Mouse (Mus musculus) kidney, embryonic 16.5 days (tissue): Measurements from ENCODE around the gene 4930404N11Rik. TPM values are rescaled to one million over a fixed set of nuclear protein-coding genes. Genes with fewer than 3 reads are reported as not detected.

Experiments
- ATAC-seq: fragments of 200-750 bp; cut with Nextera tagmentation; 2 replicates; pipeline ENCODE4 v1.8.0; 2017; ENCODE audit warnings: moderate TSS enrichment; ENCODE audit not compliant: low FRiP score, low TSS enrichment
- H3K27ac ChIP-seq: fragments of 300-500 bp; sonication (generic); 2 replicates; pipeline ENCODE4 v1.5.1; 2014; ENCODE audit warnings: low read length
- H3K27me3 ChIP-seq: fragments of 300-500 bp; sonication (generic); 2 replicates; pipeline ENCODE4 v1.6.1; 2014; ENCODE audit warnings: low read length, control low read depth, mixed read lengths; ENCODE audit not compliant: insufficient read depth
- H3K36me3 ChIP-seq: fragments of 300-500 bp; sonication (generic); 2 replicates; pipeline ENCODE4 v1.6.1; 2014; ENCODE audit warnings: low read length, control low read depth, mixed read lengths; ENCODE audit not compliant: insufficient read depth
- H3K4me1 ChIP-seq: fragments of 300-500 bp; sonication (generic); 2 replicates; pipeline ENCODE4 v1.6.1; 2014; ENCODE audit warnings: low read length, control low read depth, mixed read lengths; ENCODE audit not compliant: insufficient read depth
- H3K4me2 ChIP-seq: fragments of 300-500 bp; sonication (generic); replicated peaks from 2 replicates; pipeline ENCODE4 v1.6.1; 2014; ENCODE audit warnings: low read depth, low read length
- H3K4me3 ChIP-seq: fragments of 300-500 bp; sonication (generic); 2 replicates; pipeline ENCODE4 v1.5.1; 2014; ENCODE audit warnings: mild to moderate bottlenecking, low read length
- H3K9ac ChIP-seq: fragments of 300-500 bp; sonication (generic); replicated peaks from 2 replicates; pipeline ENCODE4 v1.6.1; 2014; ENCODE audit warnings: low read length
- H3K9me3 ChIP-seq: fragments of 300-500 bp; sonication (generic); 2 replicates; pipeline ENCODE4 v1.6.1; 2016; ENCODE audit warnings: low read length, control low read depth
- WGBS: fragments of 180-500 bp; shearing (Covaris S2); extraction: QIAGEN DNeasy Blood & Tissue Kit; methylation state at CpG from one replicate; pipeline ENCODE4 v1.1.7; 2014; 5-methylcytosine and 5-hydroxymethylcytosine counted together
- polyA plus RNA-seq: library from polyadenylated mRNA; unstranded; fragments of >200 nt; fragmentation: Nextera tagmentation; extraction: Ambion mirVana; gene quantifications from 2 replicates; pipeline ENCODE4 v1.2.1, GENCODE M21; 2015

4930404N11Rik gene
- polyA plus RNA-seq, 1 experiment from 2014 or later = 1.2 TPM

DNA sequence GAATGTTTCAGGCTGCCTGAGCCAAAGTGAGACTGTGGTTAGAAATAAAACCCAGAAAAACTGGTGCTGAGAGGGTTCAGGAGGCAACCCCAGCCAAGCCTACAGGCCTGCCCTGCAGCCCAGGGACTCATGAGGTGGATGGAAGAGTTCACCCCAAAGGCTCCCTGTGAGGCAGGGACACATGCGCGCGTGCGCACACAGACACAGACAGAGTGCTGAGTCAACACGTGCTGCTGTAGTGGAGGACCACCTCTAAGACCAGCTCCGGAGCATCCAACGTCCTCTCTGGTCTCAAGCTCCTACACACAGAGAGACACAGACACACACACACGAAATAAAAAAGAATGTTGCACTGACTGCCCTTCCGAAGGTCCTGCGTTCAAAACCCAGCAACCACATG is 9.7 kb upstream of the 4930404N11Rik start:
- Histone ChIP-seq H3K27me3 (no peaks in the 10 kb centered on the region), H3K4me1 (peaks cover 23% of the 10 kb centered on the region), H3K4me3 (no peak overlapping the region), H3K27ac (no peak overlapping the region), H3K9me3 (no peaks in the 10 kb centered on the region), H3K36me3 (peaks cover 44% of the 10 kb centered on the region), H3K9ac (no peak overlapping the region), H3K4me2 (no peak overlapping the region)
- no peak for ATAC-seq
- 92% methylated on average over 10 of the region's 10 CpGs for WGBS

DNA sequence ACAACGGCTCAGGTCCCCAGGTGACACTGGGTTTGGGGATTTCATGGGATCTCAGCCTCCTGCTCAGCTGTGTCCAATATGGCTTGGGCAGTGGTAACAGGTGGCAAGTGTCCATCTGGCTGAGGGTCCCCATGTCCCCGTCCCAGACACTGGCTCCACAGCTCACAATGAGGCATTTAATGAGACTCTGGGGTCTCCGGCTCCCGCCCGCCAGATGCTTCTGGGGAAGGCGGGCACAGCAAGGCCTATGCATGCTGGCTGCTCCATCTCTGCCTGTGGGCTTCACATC is 1.5 kb upstream of the 4930404N11Rik start:
- Histone ChIP-seq H3K27ac (no peak overlapping the region), H3K27me3 (peaks cover 13% of the 10 kb centered on the region), H3K36me3 (peaks cover 56% of the 10 kb centered on the region), H3K9me3 (no peaks in the 10 kb centered on the region), H3K4me2 (no peak overlapping the region), H3K9ac (no peak overlapping the region), H3K4me3 (no peak overlapping the region), H3K4me1 (peaks cover 30% of the 10 kb centered on the region)
- no peak for ATAC-seq
- 85% methylated on average over 6 of the region's 6 CpGs for WGBS

DNA sequence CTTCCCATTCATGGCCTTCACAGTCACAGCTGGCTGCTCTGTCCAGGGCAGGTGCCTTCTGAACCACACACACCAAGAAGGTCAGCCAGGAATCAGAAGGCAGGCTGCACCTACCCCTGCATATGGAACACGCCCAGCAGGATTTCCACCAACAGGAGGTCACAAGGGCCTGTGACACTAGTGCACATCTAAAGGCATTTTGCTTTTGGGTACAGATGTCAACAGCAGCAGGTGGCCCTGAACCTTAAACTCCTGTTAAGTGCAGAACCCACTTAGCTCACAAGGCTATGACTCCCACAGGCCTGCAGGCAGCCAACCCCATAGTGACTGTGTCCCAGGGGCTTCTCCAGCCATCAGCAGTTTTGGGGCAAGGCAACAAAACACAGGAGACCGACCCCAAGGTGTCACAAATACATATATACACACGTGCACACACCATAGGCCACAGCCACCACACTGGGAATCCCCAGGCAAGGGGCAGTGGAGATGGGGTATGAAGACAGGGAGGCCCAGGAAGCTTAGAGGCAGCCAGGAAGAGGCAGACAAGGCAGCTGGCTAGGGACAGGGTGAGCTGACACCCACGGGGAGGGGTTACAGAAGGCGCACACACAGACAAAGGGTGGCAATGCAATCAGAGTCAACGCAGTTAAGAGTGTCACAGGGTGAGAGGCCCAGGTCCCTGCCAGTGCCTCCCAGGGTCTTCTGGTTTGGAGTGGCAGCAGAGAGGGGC is 1.0 kb upstream of the 4930404N11Rik start:
- Histone ChIP-seq H3K9ac (no peak overlapping the region), H3K4me2 (no peak overlapping the region), H3K27ac (no peak overlapping the region), H3K9me3 (no peaks in the 10 kb centered on the region), H3K36me3 (peaks cover 52% of the 10 kb centered on the region), H3K27me3 (peaks cover 13% of the 10 kb centered on the region), H3K4me1 (peaks cover 30% of the 10 kb centered on the region), H3K4me3 (no peak overlapping the region)
- WGBS = 81% methylated on average over 6 of the region's 6 CpGs
- no peak for ATAC-seq

DNA sequence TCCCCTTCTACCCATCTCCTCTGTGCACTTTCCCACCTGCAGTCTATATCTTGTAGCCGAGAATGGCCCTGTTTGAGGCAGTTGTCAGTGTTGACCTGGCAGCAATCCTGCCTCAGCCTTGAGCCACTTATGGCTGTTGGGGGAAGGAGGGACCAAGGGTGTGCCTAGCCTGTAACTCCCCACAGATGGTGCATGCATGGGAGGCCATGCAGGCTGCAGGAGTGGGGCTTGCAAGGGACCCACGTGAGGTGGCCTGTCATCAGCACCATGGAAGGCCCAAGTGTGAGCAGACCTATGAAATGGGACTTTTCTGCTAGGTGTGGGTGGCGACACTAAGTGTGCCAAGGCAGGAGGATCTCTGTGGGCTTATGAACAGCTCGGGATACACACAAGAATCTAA is 543 bp downstream of the 4930404N11Rik start:
- Histone ChIP-seq H3K27me3 (peaks cover 13% of the 10 kb centered on the region), H3K4me3 (no peak overlapping the region), H3K4me2 (peak overlapping the region; percentile 71; the same call in 1 of the 2 replicates), H3K4me1 (peaks cover 30% of the 10 kb centered on the region), H3K9me3 (no peaks in the 10 kb centered on the region), H3K27ac (no peak overlapping the region), H3K9ac (no peak overlapping the region), H3K36me3 (peaks cover 37% of the 10 kb centered on the region)
- ATAC-seq = no peak
- WGBS = 34% methylated on average over 4 of the region's 4 CpGs

DNA sequence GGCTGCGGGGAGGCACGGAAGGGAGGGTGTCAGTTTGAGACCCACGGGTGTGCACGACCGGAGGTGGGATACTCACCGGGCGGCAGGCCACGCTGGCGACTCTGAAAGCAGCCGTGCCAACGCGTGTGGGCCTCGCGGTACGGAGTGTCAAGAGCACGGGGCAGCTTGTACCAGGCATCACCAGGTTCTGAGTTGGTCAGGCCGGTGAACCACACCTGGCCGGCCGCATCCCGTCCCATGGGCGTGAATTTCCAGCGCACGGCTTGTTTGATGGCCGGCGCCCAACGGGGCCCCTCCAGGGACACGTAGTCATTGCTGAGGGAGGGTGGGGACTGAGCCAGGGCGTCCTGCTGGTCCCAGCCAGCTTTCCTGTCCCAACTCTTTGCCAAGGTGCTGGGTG is 950 bp downstream of the 4930404N11Rik start:
- Histone ChIP-seq H3K4me3 (peak overlapping the region; percentile 44), H3K27me3 (peaks cover 13% of the 10 kb centered on the region), H3K9me3 (no peaks in the 10 kb centered on the region), H3K9ac (peak overlapping the region; percentile 59), H3K36me3 (peaks cover 33% of the 10 kb centered on the region), H3K4me1 (peaks cover 30% of the 10 kb centered on the region), H3K27ac (no peak overlapping the region), H3K4me2 (peak overlapping the region; percentile 71)
- 6% methylated on average over 28 of the region's 28 CpGs for WGBS
- ATAC-seq = no peak

DNA sequence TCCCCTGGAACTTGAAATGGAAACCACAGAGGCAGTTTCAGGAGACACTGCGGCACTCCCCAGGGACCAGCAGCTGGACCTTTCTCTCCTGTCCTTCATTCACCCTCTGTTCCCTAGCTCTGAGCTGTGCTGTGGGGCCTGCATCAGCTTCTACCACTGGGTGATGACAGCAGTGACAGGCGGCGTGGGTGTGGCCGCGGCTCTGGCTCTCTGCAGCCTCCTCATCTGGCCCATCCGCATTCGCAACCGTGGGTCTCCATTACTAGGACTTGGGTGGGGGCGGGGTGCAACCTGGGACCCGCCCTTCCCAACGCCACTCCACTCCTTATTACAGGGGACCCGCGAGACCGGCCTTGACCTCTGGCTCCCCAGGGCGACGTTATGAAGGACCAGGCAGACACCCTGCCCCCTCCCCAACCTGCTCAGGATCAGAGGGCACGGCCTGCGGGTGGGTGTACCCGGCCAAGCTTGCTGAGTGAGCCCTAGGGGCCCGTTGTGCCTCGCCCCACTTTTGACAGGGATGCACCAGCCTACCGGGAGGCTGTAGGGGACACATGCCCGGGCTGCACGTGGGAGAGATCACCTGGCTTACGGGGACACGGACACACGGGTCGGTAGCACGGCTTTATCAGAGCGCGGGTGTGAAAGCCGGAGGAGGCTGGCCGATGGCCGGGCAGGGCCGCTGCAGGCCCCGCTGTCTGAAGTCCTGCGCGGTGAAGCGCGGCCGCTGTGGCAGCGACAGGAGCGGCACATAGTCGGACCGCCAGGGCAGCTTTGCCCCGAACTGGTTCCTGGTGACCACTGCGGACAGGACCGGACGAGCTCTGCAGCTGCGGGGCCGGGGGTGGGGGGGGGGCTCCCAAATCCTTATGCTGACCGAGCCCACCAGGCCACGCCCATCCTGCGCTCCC is 1.9 kb downstream of the 4930404N11Rik start:
- 10% methylated on average over 50 of the region's 54 CpGs for WGBS
- ATAC-seq = peak; percentile 16

DNA sequence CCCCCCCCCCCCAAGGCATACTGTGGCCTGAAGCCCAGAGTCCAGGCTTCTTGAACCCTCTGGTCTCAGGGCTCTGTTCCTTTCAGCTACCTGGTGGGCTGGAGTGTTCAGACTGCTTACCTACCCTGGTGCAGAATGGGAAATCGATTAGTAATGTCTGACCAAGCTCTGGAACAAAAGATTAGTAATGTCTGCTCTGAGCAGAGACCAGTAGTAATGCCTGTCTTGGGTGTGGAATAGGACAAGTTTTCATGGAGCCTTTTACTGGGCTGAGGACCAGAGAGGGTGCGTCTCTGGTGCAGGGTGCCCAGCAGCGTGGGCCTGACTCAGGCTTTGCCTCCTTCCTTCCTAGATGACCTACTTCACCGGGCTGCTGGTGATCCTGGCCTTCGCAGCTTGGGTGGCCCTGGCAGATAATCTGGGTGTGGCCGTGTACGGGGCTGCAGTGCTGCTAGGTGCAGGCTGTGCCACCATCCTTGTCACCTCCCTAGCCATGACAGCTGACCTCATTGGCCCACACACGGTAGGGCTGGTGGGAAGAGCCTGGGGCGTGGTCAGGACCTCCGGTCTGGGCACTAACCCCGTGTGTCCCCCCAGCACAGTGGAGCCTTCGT is 3.2 kb downstream of the 4930404N11Rik start:
- Histone ChIP-seq H3K4me3 (no peak overlapping the region), H3K9me3 (no peaks in the 10 kb centered on the region), H3K36me3 (peaks cover 11% of the 10 kb centered on the region), H3K4me1 (peaks cover 47% of the 10 kb centered on the region), H3K4me2 (no peak overlapping the region), H3K9ac (no peak overlapping the region), H3K27ac (no peak overlapping the region), H3K27me3 (peaks cover 13% of the 10 kb centered on the region)
- no peak for ATAC-seq
- WGBS = 69% methylated on average over 12 of the region's 12 CpGs

More for the DNA sequence above, 1.9 kb downstream of the 4930404N11Rik start:
- Histone ChIP-seq H3K9me3 (no peaks in the 10 kb centered on the region), H3K36me3 (peaks cover 23% of the 10 kb centered on the region), H3K4me1 (peaks cover 36% of the 10 kb centered on the region), H3K27me3 (peaks cover 13% of the 10 kb centered on the region), H3K9ac (peak overlapping the region; percentile 59), H3K4me2 (peak overlapping the region; percentile 71), H3K4me3 (peak overlapping the region; percentile 44), H3K27ac (no peak overlapping the region)

DNA sequence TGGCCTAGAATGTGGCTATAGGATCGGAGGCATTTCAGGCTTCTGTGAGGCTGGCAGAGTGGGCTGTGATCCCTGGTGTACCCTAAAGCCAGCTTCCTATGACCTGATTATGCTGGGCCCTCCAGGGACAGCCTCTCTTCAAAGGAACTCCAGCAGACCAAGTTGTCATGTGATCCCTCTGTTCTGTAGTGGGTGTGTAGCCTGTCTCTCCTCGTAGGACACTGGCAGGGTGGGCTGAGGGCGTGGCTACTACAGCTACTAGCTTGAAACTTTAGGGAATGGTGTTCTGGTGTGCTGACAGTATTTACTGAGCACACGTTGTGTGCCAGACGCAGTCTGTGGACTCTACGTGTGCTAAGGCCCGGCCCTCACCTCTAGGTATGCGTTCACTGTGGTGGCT is 4.9 kb downstream of the 4930404N11Rik start:
- Histone ChIP-seq H3K27me3 (peaks cover 13% of the 10 kb centered on the region), H3K4me3 (no peak overlapping the region), H3K4me1 (peaks cover 55% of the 10 kb centered on the region), H3K4me2 (no peak overlapping the region), H3K9ac (no peak overlapping the region), H3K36me3 (no peaks in the 10 kb centered on the region), H3K9me3 (no peaks in the 10 kb centered on the region), H3K27ac (no peak overlapping the region)
- no peak for ATAC-seq
- WGBS = 61% methylated on average over 8 of the region's 8 CpGs

DNA sequence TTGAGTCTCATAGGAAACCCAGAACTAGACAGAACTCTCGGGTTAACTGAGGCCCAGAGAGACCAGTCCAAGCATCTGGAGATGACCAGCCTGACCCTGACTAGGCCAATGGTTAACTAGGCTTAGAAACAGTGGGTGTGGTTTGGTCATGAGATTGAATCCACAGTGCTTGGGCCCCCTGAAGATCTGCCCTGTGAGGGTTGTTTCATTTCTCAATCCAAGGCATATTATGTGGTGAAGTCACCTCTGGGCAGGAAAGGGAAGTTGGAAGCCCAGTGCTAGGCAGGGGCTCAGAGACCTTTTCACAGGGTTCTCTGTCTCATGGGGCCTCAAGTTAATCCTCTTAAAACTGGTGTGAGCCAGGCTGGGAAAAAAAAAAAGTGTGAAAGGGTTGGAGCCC is 6.8 kb downstream of the 4930404N11Rik start:
- no peaks in the 10 kb centered on the region for H3K9me3 ChIP-seq
- WGBS = 56% methylated on average over 1 of the region's 1 CpGs
- ATAC-seq = no peak
- H3K36me3 ChIP-seq = no peaks in the 10 kb centered on the region
- peaks cover 37% of the 10 kb centered on the region for H3K4me1 ChIP-seq
- peak overlapping the region; percentile 99 for H3K4me2 ChIP-seq
- peak overlapping the region; percentile 83; the same call in 1 of the 2 replicates for H3K9ac ChIP-seq
- peaks cover 6% of the 10 kb centered on the region for H3K27me3 ChIP-seq
- H3K4me3 ChIP-seq = peak overlapping the region; percentile 79; the same call in 1 of the 2 replicates
- H3K27ac ChIP-seq = 0 out of 2 replicates have a peak overlapping the region, but pooled peaks have one; percentile 25
